Mouse (Mus musculus) neural tube, embryonic 15.5 days (tissue): Measurements from ENCODE around the gene Ceacam19. TPM values are rescaled to one million over a fixed set of nuclear protein-coding genes. Genes with fewer than 3 reads are reported as not detected.
"Not testable (repeated sequence)": the region's sequence is repeated elsewhere in the genome, so short reads cannot be mapped to it uniquely, and the experiment has no call there.

ENCODE experiments used
- ATAC-seq: fragments of 200-750 bp; cut with Nextera tagmentation; 2 replicates; pipeline ENCODE4 v1.8.0; 2017; ENCODE audit warnings: mild to moderate bottlenecking, moderate TSS enrichment, moderate library complexity; ENCODE audit not compliant: low FRiP score
- H3K27ac ChIP-seq: fragments of 300-500 bp; sonication (generic); replicated peaks from 2 replicates; pipeline ENCODE4 v1.5.1; 2015; ENCODE audit warnings: mild to moderate bottlenecking, inconsistent platforms
- H3K27me3 ChIP-seq: fragments of 300-500 bp; sonication (generic); replicated peaks from 2 replicates; pipeline ENCODE4 v1.6.1; 2015; ENCODE audit warnings: inconsistent platforms
- H3K36me3 ChIP-seq: fragments of 300-500 bp; sonication (generic); 2 replicates; pipeline ENCODE4 v1.6.1; 2015; ENCODE audit warnings: inconsistent platforms
- H3K4me1 ChIP-seq: fragments of 300-500 bp; sonication (generic); 2 replicates; pipeline ENCODE4 v1.6.1; 2015; ENCODE audit warnings: inconsistent platforms
- H3K4me2 ChIP-seq: fragments of 300-500 bp; sonication (generic); 2 replicates; pipeline ENCODE4 v1.6.1; 2015; ENCODE audit warnings: inconsistent platforms, mild to moderate bottlenecking, moderate library complexity
- H3K4me3 ChIP-seq: fragments of 300-500 bp; sonication (generic); replicated peaks from 2 replicates; pipeline ENCODE4 v1.5.1; 2015; ENCODE audit warnings: mild to moderate bottlenecking, inconsistent platforms
- H3K9ac ChIP-seq: fragments of 300-500 bp; sonication (generic); replicated peaks from 2 replicates; pipeline ENCODE4 v1.6.1; 2015; ENCODE audit warnings: mild to moderate bottlenecking, inconsistent platforms
- H3K9me3 ChIP-seq: fragments of 300-500 bp; sonication (generic); replicated peaks from 2 replicates; pipeline ENCODE4 v1.6.1; 2016; ENCODE audit warnings: inconsistent platforms
- WGBS: fragments of 180-500 bp; shearing (Covaris S2); methylation state at CpG from one replicate; pipeline ENCODE4 v1.1.7; 2015; ENCODE audit warnings: mixed read lengths; 5-methylcytosine and 5-hydroxymethylcytosine counted together
- polyA plus RNA-seq: library from polyadenylated mRNA; unstranded; fragments of >200 nt; fragmentation: Nextera tagmentation; extraction: Ambion mirVana; gene quantifications from 2 replicates; pipeline ENCODE4 v1.2.1, GENCODE M21; 2015

The Ceacam19 gene
- polyA plus RNA-seq, result not detected in 2 replicates

- no peaks in the 10 kb centered on the region for H3K9me3 ChIP-seq
- H3K36me3 ChIP-seq, result no peaks in the 10 kb centered on the region
- H3K4me3 ChIP-seq, result no peak within 1 kb of the TSS
- no peak for ATAC-seq
- H3K27me3 ChIP-seq, result no peaks in the 10 kb centered on the region
- WGBS, result 74% methylated on average over 7 of the region's 7 CpGs
- no peak within 1 kb of the TSS for H3K27ac ChIP-seq
- H3K4me2 ChIP-seq, result no peak within 1 kb of the TSS
- H3K9ac ChIP-seq, result no peak within 1 kb of the TSS
- no peaks in the 10 kb centered on the region for H3K4me1 ChIP-seq
Observed at GRCm38 (mm10) chr7:19887849-19888248, at the start of gene Ceacam19. Gene Ceacam19 (minus strand): TSS chr7:19887965.

DNA sequence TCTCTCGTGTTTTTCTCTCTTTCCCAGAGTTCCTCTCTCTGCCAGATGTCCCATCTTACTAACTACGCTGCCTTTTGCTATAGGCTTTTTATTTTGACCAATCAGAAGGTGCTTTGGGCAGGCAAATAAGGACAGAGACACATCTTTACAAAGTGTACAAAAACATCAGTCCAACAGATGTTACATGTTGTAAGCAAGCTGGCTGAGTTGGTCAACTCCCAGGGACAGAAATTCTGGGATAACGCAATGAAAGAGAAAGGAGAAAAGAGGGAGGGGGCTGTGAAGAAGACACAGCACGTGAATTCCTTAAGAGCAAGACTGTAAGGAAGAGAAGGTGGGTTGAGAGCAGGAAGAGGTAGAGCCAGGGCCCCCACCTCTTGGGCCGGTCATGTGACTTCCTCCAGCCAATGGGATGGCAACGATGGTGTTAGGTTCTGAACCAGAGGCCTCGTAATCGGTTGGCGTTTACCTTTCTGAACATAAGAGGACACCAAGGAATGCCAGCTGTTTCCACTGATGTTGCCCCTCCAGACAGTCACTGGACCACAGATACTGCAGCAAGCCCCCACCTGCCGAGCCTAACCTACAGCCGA is 49.6 kb upstream of the Ceacam19 start:
- Histone ChIP-seq H3K27me3 (no peaks in the 10 kb centered on the region), H3K9me3 (no peaks in the 10 kb centered on the region), H3K27ac (no peak overlapping the region), H3K4me3 (no peak overlapping the region), H3K4me1 (peaks cover 8% of the 10 kb centered on the region), H3K36me3 (no peaks in the 10 kb centered on the region), H3K9ac (no peak overlapping the region), H3K4me2 (no peak overlapping the region)
- 81% methylated on average over 11 of the region's 11 CpGs for WGBS
- no peak for ATAC-seq

- no peaks in the 10 kb centered on the region for H3K27me3 ChIP-seq
- H3K36me3 ChIP-seq, result no peaks in the 10 kb centered on the region
- WGBS, result 84% methylated on average over 6 of the region's 6 CpGs
- no peak for ATAC-seq
- no peak overlapping the region for H3K4me3 ChIP-seq
- H3K27ac ChIP-seq, result no peak overlapping the region
- no peak overlapping the region for H3K9ac ChIP-seq
- H3K4me2 ChIP-seq, result no peak overlapping the region
- H3K4me1 ChIP-seq, result peaks cover 11% of the 10 kb centered on the region
- H3K9me3 ChIP-seq, result no peaks in the 10 kb centered on the region
Observed at GRCm38 (mm10) chr7:19935961-19936360, 48.2 kb upstream of the Ceacam19 start.

GRCm38 (mm10) chr7:19935171-19935751 is 47.5 kb upstream of the Ceacam19 start:
- no peak overlapping the region for H3K4me2 ChIP-seq
- ATAC-seq, result no peak
- H3K9ac ChIP-seq, result no peak overlapping the region
- H3K4me3 ChIP-seq, result no peak overlapping the region
- 75% methylated on average over 20 of the region's 20 CpGs for WGBS
- no peaks in the 10 kb centered on the region for H3K36me3 ChIP-seq
- H3K27me3 ChIP-seq, result no peaks in the 10 kb centered on the region
- no peaks in the 10 kb centered on the region for H3K9me3 ChIP-seq
- H3K4me1 ChIP-seq, result peaks cover 11% of the 10 kb centered on the region
- H3K27ac ChIP-seq, result no peak overlapping the region

GRCm38 (mm10) chr7:19932877-19933809 is 45.4 kb upstream of the Ceacam19 start:
- H3K36me3 ChIP-seq, result no peaks in the 10 kb centered on the region
- peak overlapping the region; percentile 33 for H3K4me3 ChIP-seq
- peak overlapping the region; percentile 64 for H3K27ac ChIP-seq
- no peaks in the 10 kb centered on the region for H3K9me3 ChIP-seq
- H3K4me1 ChIP-seq, result peaks cover 11% of the 10 kb centered on the region
- peak overlapping the region; percentile 59 for H3K4me2 ChIP-seq
- ATAC-seq, result peak; percentile 83
- H3K9ac ChIP-seq, result 0 out of 2 replicates have a peak overlapping the region, but pooled peaks have one; percentile 30
- 26% methylated on average over 20 of the region's 21 CpGs for WGBS
- no peaks in the 10 kb centered on the region for H3K27me3 ChIP-seq

DNA sequence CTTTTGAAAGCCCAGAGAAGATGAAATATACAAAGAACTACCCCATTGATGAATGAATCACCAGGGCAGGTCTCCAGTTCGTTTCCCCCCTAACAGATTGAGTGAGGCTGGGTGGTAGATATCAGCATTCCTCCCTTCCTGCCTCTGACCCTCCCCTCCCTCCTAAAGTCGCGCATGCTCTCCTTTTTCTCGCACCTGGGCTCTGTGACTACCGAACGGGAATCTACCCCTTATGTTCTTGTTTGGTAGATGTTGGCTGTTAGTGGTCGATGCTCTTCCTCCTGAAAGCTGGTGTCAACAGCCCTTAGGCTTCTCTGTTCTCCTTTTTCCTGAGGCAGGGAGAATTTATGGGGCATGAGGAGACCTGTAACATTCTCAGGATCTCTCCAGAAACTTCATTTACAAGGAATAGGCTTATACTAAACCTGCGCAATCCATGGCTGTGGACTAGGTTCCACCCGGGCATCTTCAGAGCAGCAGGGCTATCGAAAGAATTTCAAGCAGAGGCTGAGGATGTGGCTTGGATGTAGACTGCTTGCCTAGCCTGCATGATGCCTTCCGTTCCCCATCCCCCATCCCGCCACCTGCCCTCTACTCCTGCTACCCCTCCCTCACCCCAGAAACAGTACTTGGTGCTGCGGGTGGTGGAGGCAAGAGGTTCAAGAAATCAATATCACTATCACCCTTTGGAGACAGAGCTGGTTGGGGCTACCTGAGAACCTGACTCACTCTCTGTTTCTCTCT is 44.5 kb upstream of the Ceacam19 start:
- peak; percentile 65 for ATAC-seq
- Histone ChIP-seq H3K4me2 (peak overlapping the region; percentile 59), H3K9ac (no peak overlapping the region), H3K36me3 (no peaks in the 10 kb centered on the region), H3K4me1 (peaks cover 11% of the 10 kb centered on the region), H3K4me3 (peak overlapping the region; percentile 17; the same call in 1 of the 2 replicates), H3K27ac (no peak overlapping the region; the same call in 1 of the 2 replicates), H3K27me3 (no peaks in the 10 kb centered on the region), H3K9me3 (no peaks in the 10 kb centered on the region)
- WGBS, result 29% methylated on average over 13 of the region's 13 CpGs

GRCm38 (mm10) chr7:19930481-19930880 is 42.7 kb upstream of the Ceacam19 start:
- H3K9ac ChIP-seq, H3K4me2 ChIP-seq, H3K4me3 ChIP-seq, ATAC-seq, H3K27me3 ChIP-seq, H3K9me3 ChIP-seq, H3K36me3 ChIP-seq, H3K27ac ChIP-seq: not testable (repeated sequence)
- 84% methylated on average over 6 of the region's 6 CpGs for WGBS
- H3K4me1 ChIP-seq, result peaks cover 11% of the 10 kb centered on the region

DNA sequence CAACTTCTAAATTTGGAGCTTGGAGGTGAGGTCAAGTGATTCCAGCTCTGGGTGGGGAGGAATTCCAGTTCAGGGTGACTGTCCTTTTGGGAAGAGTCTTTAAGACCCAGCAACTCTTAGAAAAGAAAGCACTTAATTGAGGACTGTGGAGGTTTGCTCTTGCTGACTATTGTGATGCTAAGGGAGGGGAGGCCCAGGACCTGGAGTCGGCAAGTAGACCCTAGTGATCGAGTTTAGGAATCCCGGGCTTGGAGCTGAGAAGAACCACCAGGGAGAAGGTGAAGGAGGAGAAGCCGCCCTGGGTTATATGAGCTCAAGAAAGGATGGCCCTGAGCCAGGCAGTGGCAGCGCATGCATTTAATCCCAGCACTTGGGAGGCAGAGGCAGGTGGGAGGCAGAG is 40.7 kb upstream of the Ceacam19 start:
- H3K27ac ChIP-seq, result no peak overlapping the region
- peaks cover 9% of the 10 kb centered on the region for H3K4me1 ChIP-seq
- H3K36me3 ChIP-seq, result no peaks in the 10 kb centered on the region
- no peaks in the 10 kb centered on the region for H3K9me3 ChIP-seq
- no peak for ATAC-seq
- no peaks in the 10 kb centered on the region for H3K27me3 ChIP-seq
- no peak overlapping the region for H3K4me3 ChIP-seq
- 36% methylated on average over 5 of the region's 5 CpGs for WGBS
- no peak overlapping the region for H3K4me2 ChIP-seq
- no peak overlapping the region for H3K9ac ChIP-seq

GRCm38 (mm10) chr7:19926849-19927480 is 39.2 kb upstream of the Ceacam19 start:
- Histone ChIP-seq H3K9me3 (no peaks in the 10 kb centered on the region), H3K4me3 (no peak overlapping the region), H3K4me2 (no peak overlapping the region), H3K27ac (no peak overlapping the region), H3K36me3 (no peaks in the 10 kb centered on the region), H3K4me1 (peaks cover under 1% of the 10 kb centered on the region), H3K9ac (no peak overlapping the region), H3K27me3 (no peaks in the 10 kb centered on the region)
- WGBS, result 81% methylated on average over 2 of the region's 2 CpGs
- ATAC-seq, result no peak

DNA sequence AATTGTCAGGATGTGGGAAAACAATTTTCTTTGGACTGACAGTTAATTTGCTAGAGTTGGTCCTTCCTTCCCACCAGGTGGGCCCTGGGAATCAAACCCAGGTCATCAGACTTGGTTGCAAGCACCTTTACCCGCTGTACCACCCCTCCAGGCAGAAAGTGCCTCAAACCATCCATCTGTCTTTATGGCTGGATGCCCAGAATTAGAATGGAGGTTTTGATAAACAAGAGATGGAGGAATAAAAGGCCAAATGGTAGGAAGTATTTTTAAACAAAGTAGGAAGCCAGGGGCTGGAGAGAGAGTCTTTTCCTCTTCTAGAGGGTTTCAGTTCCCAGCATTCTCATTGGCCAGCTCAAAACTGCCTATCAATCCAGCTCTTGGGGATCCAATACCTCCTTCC is 37.6 kb upstream of the Ceacam19 start:
- ATAC-seq, result no peak
- Histone ChIP-seq H3K36me3 (no peaks in the 10 kb centered on the region), H3K27ac (no peak overlapping the region), H3K4me3 (no peak overlapping the region), H3K9me3 (no peaks in the 10 kb centered on the region), H3K4me2 (no peak overlapping the region), H3K4me1 (peaks cover 10% of the 10 kb centered on the region), H3K9ac (no peak overlapping the region), H3K27me3 (no peaks in the 10 kb centered on the region)
- WGBS, result 64% methylated on average over 1 of the region's 1 CpGs

GRCm38 (mm10) chr7:19923797-19924196 is 36.0 kb upstream of the Ceacam19 start:
- WGBS, result 18% methylated on average over 7 of the region's 15 CpGs

More at GRCm38 (mm10) chr7:19923797-19924196, 36.0 kb upstream of the Ceacam19 start:
- Histone ChIP-seq H3K4me2 (0 out of 2 replicates have a peak overlapping the region, but pooled peaks have one; percentile 25), H3K9ac (no peak overlapping the region), H3K4me1 (peaks cover 18% of the 10 kb centered on the region), H3K27me3 (no peaks in the 10 kb centered on the region), H3K9me3 (no peaks in the 10 kb centered on the region), H3K27ac (no peak overlapping the region), H3K36me3 (no peaks in the 10 kb centered on the region), H3K4me3 (no peak overlapping the region)
- ATAC-seq, result no peak
